Mouse (Mus musculus) layer of hippocampus, postnatal 14 days (tissue): ENCODE data around the gene Hmcn2. TPM values are rescaled to one million over a fixed set of nuclear protein-coding genes. Genes with fewer than 3 reads are reported as not detected.

ENCODE experiments used
- DNase-seq, 2 experiments: peaks; one replicate each; pipeline ENCODE4 v3.0.0; 2021 to 2022; ENCODE audit warnings: low spot score in 2 of 2, mixed read lengths in 1 of 2
- total RNA-seq, 2 experiments: library from RNA; stranded (reverse); gene quantifications; 2 replicates each; pipeline ENCODE4 v1.2.3; 2021

Gene Hmcn2
- total RNA-seq, 2 experiments from 2014 or later = 0.30 to 0.69 TPM

DNA sequence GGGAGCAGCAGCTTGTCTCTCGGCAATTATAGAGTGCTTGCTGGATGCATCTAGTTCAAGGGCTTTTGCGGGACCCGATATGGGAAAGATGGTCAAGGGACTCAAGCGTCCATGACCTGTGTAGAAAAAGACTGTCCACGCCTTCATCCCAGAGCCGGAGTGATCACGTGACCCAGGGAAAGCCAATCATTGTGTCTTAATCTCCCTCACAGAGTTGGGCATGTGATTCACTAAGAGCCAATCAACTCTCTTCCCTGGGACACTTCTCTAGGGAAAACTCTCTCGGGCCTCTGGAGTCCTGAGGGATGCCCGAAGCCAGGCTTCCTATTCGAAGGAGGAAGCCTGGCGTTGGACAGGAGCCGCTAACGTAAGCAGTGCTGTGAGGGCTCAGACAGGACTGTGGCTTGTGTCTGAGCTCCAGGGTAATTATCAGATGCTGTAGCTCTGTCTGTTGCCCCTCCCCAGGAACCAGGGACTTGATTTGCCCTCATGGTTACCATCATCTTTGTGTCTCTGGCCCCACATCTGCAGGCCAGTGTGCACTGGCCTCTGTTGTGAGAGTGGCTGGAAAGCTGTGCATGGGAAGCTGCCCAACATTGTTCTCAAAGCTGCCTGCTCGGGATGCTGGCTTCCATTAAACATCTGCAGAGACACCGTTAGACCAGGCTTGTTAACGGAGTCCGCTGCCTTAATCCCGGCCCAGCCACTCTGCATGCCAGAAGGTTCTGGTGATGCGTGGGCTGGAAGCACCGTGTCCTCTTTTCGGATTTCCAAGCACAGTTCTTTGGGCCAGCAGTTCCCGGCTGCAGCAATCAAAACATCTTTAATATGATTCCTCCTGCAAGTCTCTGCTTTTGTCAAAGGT, 9.2 kb upstream of the Hmcn2 start:
- no peak for DNase-seq

GRCm38 (mm10) chr2:31305684-31306083, 8.5 kb upstream of the Hmcn2 start:
- no peak for DNase-seq

GRCm38 (mm10) chr2:31308257-31308656, 6.0 kb upstream of the Hmcn2 start:
- no peak for DNase-seq

DNA sequence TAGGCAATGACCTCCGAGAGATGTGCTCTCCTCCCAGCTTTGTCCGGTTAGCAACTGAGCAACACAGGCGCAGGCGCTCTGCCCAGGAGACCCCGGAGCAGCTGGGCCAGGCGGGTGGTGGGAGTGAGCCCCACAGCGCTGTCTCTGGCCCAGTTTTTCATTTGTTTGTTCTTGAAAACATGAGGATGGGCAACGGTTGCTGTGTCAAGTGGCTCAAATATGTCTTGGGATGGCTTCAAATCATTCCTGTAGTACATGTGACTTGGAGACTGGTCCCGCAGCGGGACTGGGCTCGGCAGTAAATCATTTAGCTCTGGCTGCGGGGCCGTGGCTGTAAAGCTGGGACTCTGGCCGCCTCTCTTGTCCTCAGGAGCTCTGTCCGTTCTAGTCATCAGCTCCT, 4.7 kb upstream of the Hmcn2 start:
- DNase-seq = no peak

DNA sequence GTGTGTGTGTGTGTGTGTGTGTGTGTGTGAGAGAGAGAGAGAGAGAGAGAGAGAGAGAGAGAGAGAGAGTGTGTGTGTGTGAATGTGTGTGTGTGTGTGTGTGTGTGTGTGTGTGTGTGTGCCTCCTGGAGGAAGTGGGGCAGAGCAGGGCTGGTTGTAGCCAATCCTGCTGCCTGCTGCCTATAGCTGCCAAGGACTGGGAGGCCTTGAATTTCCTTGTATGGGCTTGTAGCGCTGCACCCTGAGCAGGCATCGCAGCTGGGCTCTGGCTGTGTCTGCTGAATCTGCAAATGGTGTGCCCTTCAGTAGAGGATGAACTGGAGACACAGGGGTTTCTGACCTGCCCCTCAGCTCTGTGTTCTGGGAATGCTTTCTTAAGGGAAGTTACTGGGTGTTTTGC, 3.9 kb downstream of the Hmcn2 start:
- DNase-seq = no peak

DNA sequence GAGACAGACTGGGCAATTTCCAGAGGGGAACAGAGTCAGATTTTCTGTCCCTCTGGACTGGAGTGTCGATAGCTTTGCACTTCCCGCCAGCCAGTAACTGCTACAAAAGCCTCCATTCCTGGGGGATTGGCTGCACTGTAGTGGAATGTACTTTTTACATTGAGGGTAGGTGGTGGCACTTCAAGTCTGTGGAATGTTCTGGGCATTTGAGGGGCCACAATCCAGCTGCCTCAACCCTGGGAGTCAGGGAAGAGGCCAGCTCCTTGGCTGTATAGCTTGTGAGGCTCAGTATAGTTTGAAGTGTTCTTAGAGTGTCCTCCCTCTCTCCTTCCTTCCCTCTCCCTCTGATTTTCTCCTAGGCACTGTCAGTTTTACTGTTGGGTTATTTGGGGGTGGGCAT, 5.0 kb downstream of the Hmcn2 start:
- DNase-seq = no peak

DNA sequence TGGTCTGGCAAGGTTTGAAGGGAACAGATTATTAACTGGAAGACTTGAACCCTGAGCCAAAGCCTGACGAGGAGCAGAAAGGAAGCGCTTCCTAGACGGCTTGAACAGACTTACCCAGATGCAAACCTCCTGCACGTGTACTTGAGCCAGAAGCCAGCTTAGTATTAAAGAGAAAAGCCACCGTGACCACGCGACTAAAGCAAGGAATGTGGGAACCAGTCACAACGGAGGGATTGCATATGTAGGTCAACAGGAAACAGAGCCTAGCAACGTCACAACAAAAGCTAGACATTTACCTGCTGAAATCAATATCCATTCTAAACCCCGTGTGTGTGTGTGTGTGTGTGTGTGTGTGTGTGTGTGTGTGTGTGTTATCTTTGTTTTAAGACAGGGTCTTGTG, 13.0 kb downstream of the Hmcn2 start:
- no peak for DNase-seq

GRCm38 (mm10) chr2:31337706-31338330, 23.6 kb downstream of the Hmcn2 start:
- DNase-seq = peak; percentile 46 to 65

- DNase-seq = no peak
These were observed 25.6 kb downstream of the Hmcn2 start for GRCm38 (mm10) chr2:31339826-31340225.

DNA sequence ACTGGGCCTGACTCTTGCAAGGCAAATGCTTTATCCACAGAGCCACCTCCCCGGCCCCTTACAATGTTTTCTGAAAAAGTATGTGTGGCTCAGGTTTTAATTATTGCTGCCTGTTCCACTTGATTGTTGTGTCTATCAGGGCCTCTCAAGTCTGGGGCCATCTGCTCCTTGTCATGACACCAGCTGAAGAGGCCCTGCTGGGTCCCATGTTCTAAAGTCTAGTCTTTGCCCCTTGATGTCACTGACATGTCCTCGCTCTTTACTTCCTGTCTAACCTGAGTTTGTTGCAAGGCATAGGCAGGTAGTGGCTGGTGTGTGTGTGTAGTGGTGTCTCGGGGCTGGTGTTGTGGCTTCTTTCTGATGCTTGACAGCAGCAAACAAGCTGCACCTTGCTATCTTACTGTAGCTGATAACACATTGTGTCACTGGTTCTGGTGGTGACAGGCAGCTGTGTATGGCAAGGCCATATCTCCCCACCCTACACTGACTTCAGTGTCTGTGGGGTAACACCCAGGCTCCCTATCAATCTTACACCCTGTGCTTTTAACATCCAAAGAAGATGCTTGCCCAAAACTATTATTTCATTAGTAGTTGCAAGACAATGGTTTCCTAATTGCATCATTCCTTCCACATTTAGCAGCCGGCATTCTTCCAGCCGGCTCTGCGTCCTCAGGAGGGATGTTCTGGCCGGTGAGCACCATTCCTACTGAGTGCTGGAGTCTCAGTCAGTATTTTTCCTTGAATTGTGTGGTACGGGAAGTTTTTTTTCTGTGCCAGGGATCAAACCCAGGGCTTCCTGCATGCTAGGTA, 27.7 kb downstream of the Hmcn2 start:
- no peak for DNase-seq

- no peak for DNase-seq
These were observed 31.9 kb downstream of the Hmcn2 start for GRCm38 (mm10) chr2:31346096-31346495.

- DNase-seq = peak in 1 of 2 experiments; percentile 27
These were observed 34.2 kb downstream of the Hmcn2 start for GRCm38 (mm10) chr2:31348373-31348772.

GRCm38 (mm10) chr2:31348850-31349249, 34.6 kb downstream of the Hmcn2 start:
- DNase-seq = no peak

DNA sequence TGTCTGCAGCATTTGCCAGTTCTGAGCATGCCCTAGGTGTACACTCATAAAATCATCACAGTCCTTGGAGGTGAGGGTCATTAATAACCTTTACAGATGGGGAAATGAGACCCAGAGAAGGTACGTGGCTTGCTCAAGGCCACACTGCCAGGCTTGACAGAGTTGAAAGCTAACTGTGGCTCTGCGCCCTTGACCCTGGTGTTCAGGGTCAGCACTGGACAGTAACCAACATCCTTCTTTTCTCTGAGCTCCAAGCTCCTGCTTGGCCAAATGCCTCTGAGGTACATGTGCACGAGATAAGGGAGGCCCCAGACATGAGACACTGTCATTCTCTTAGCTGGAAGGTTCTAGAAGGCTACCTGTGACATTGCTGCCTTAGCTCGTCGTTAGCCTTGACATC, 42.6 kb downstream of the Hmcn2 start:
- DNase-seq = no peak

- no peak for DNase-seq
These were observed 45.1 kb downstream of the Hmcn2 start for GRCm38 (mm10) chr2:31359316-31359715.

- no peak for DNase-seq
These were observed 53.0 kb downstream of the Hmcn2 start for GRCm38 (mm10) chr2:31367186-31367585.

GRCm38 (mm10) chr2:31371396-31371795, 57.2 kb downstream of the Hmcn2 start:
- no peak for DNase-seq

GRCm38 (mm10) chr2:31372186-31372585, 58.0 kb downstream of the Hmcn2 start:
- DNase-seq = no peak

DNA sequence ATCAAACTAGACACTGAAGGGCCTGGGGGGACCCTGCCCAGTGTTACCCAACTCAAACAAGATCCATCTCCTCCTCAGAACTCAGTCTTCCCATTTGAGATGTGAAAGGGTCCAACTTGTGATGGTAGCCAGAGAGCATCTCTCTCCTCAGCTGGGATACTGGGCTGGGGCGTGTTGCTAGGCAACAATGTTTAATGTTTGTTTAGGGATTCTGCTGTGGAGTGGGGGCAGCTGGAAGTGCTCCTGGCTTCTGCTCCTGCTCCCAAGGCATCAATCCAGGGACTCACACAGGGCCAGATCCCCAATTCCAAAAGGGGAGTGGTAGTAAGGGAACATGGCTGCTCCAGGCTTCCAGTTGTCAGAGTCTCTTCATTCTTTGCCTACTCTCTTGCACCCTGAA, 60.2 kb downstream of the Hmcn2 start:
- peak; percentile 28 to 42 for DNase-seq

DNA sequence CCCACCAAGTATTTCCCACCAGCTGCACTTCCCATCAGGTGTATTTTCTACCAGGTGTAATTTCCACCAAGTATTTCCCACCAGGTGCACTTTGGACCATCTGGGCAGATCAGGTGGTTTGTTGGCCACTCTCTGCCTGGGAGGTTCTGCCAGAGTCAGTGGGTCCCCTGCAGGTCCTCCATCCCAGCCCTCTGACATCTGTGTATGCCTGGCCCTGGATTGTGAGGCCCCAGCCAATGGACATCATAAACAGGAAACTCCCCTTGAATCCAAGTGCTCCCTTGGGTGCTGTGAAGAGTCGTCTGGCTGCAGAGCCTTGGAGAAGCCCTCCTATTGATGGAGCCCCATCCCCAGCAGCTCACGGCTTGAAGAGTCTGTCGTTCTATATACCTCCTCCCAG, 61.8 kb downstream of the Hmcn2 start:
- DNase-seq = no peak

DNA sequence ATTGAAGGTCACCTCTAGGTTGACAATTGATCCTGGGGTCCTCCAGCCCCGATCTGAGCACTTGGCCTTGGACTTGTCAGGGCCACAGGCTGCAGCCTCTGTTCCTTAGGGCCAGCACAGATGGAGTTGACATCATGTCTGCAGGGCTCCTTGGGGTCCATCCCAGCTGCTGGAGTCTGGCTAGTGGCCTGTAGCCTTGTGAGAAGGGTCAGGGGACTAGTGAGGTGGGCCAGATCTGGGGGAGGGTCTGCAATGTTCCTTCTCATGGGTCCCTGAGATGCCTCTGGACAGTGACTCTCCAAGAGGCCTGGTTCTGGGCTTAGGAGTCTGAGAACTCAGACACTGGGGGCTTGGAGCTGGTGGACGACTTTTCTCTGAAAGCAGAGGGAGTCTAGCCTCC, 63.3 kb downstream of the Hmcn2 start:
- no peak for DNase-seq

DNA sequence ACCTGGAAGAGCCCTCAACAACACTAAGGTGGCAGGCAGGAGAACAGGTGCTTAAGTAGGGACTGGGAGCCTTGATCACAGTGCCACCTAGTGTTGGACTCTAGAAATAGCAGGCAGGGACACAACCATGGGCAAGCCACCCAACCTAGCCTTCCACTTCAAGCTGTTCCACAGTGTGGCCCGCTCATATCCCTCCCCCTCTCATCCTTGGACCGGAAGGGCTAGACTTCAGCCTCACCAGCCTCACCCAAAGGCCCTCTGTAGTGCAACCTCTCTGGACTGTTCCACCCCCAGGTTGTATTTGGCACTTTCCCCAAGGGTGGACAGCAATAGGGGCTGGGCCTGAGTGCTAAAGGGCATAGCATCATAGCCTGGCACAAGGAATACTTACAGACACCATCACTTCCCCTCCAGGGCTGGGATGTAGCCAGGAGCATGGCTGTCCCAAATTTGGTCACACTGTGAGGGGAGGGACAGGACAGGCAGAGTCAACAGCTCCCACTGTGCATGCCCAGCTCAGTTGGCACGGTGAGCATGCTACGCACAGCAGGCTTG, 67.2 kb downstream of the Hmcn2 start:
- peak; percentile 55 to 81 for DNase-seq
